Mouse (Mus musculus) heart, postnatal 0 days (tissue): ENCODE data around the gene Peli3.
A peak's percentile ranks its signal among the peaks of the same experiment; 100 is the strongest.

Experiments used
- CTCF ChIP-seq: IDR thresholded peaks from 2 replicates; pipeline ENCODE4 v1.5.1; 2016; ENCODE audit warnings: antibody characterized with exemption, control low read depth, low read depth
- EP300 ChIP-seq: IDR thresholded peaks from 2 replicates; pipeline ENCODE4 v1.6.1; 2016; ENCODE audit warnings: antibody characterized with exemption, low read depth

DNA sequence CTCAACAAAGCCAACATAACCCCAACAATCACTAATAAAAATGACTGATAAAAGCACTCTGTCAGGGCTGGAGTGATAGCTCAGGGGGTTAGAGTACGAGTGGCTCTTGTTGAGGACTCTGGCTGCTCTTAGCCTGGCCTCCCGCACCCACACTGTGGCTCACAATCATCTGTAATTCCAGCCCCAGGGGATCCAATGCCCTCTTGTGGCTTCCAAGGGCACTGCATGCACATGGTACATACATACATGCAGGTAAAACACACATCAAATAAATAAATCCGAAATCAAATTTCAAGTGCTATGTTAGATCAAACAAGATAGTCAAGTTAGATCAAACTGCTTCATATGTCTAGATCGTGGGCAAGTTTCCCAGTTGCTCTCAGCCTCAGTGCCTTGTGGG lies 34.8 kb downstream of the Peli3 start:
- no peak for TF ChIP-seq EP300
- TF ChIP-seq CTCF = peak; percentile 49
